Mouse (Mus musculus): ENCODE measurements around the gene St8sia4.

- TF ChIP-seq CTCF (IDR thresholded peaks at IDR 0.05; ENCODE audit: borderline replicate concordance, control insufficient read depth, extremely low read depth, insufficient read depth, low read length, poor library complexity) = no peak
- TF ChIP-seq POLR2A (IDR thresholded peaks at IDR 0.05; ENCODE audit: control insufficient read depth, extremely low read depth, insufficient read depth, low read length, poor library complexity) = no peak
Measured at GRCm38 (mm10) chr1:95572619-95573540, 94.5 kb downstream of the St8sia4 start.
